Mouse (Mus musculus): Measurements from ENCODE around the gene Sptbn1.

Sptbn1 gene

DNA sequence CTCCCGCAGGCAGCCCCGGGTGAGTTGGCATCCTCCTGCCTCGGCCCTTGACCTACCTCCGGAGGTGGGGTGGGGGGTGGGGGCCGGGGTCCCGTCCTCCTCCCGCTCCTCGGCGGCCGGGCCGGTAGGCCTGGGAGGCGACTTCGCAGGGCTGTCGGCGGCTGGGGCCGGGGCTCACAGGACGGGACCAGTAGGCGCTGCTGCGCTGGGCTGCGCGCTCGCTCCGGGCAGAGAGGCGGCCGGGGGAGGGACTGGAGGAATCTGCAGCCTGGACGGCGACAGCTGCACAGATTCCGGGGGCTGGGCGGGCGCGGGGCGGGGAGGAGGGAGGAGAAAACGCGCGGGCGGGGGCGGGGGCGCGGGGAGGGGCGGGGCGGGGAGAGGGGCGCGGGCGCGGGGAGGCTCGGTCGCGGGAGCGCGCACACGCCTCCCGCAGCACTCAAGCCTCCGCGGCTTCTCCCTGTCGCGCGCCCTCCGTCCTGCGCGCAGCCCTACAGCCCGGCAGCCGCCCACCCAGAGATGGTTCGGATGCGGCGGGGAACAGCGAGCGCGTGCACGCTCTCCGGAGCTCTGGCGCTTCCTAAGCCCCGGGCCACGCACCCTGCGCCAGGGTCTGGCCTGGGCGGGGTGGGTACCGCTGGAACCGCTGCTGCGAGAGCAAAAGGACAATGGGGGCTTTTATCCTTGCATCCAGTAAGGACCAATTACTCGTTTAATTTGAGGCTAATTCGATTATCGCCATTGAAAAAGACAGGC lies at the start of gene Sptbn1:
Sptbn1 (minus strand) TSS at position 284 of the 756 bp plus-strand sequence.
- peak; percentile 89 to 95 for DNase-seq

GRCm38 (mm10) chr11:30294279-30294678 lies 26.3 kb upstream of the Sptbn1 start:
- DNase-seq: no peak

DNA sequence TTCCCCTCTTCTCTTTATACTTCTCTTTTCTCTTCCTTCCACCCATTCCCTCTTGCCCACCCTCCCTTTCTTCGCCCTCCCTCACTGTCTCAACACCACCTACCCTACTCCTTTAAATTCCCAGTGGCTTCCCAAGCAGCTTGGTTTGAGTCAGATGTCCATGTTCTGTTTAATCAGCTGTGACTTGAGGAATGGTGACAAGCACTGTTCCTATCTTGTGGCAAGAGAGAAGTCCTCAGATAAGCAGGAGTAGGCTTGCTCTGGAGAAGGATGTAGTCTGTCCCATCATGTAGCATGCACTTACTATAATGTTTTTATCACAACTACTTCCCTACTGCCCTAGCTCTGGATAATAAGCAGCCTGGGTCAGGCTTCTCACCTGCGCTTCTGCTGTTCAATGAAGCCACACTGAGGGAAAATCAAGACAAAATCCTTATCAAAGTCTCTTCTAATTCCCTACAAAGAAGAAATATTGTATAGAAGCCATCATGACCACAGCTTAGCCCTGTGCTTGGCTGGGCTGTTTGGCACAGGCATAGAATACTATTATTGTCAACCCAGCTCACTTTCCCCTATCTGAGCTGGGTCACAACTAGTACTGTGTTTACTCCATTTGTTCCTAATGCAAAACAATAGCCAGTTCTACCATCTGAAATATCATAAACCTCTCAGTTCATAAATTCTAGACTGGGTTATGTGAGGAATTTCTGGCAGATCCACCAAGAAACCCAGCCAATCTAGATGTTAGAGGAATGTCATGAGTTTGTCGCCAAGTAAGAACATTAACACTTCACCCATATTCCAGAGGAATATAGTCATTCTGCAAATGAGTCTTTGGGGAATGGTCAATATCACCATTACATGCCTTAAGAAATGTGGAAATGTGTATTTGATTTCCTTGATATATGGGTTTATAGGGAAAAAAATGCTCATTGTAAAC lies 24.5 kb upstream of the Sptbn1 start:
- no peak for DNase-seq

- peak; percentile 65 to 87 for DNase-seq
These were observed 23.2 kb upstream of the Sptbn1 start for GRCm38 (mm10) chr11:30291155-30291554.

GRCm38 (mm10) chr11:30289470-30290431 lies 21.8 kb upstream of the Sptbn1 start:
- DNase-seq: peak in 1 of 2 experiments; percentile 8

DNA sequence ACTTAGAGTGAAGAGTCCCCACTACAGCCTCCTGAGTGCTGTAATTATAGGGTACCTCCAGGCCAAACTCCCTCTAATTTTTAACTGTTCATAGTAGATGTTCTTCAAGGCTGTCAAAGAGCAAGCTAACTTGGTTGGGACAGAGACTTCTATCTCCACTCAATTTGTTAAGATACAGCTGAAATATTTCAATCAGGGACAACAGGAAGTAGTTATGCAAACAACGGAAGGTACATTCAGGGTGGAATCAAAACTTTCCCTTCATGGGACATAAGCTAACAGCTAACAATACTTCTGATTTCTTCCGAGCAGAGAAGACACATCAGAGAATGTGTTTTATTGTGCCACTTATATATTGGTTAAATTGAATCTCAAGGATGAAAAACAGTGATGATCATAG lies 20.1 kb upstream of the Sptbn1 start:
- DNase-seq: no peak

- peak; percentile 36 to 79 for DNase-seq
These were observed 15.7 kb upstream of the Sptbn1 start for GRCm38 (mm10) chr11:30283710-30284109.

GRCm38 (mm10) chr11:30281096-30281495 lies 13.1 kb upstream of the Sptbn1 start:
- DNase-seq: peak in 1 of 2 experiments; percentile 43

DNA sequence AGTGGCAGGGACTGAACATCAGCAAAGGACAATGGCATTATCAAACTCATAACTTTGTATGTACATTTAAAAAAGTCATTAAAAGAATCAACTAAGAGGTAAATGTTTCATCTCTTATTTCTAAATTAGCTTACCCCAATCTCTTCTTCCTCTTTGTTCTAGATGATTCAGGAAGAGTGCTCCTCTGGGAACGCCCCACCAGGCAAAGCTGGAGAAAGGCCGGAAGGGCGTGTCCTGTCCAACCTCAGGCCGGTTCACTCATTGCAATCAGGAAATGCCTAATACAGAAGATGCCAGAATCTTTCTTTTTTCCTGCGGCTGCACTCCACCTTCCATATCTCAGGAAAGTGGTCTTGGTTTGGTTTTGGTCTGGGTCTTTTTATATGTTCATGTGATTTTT lies 11.3 kb upstream of the Sptbn1 start:
- peak; percentile 69 to 84 for DNase-seq

DNA sequence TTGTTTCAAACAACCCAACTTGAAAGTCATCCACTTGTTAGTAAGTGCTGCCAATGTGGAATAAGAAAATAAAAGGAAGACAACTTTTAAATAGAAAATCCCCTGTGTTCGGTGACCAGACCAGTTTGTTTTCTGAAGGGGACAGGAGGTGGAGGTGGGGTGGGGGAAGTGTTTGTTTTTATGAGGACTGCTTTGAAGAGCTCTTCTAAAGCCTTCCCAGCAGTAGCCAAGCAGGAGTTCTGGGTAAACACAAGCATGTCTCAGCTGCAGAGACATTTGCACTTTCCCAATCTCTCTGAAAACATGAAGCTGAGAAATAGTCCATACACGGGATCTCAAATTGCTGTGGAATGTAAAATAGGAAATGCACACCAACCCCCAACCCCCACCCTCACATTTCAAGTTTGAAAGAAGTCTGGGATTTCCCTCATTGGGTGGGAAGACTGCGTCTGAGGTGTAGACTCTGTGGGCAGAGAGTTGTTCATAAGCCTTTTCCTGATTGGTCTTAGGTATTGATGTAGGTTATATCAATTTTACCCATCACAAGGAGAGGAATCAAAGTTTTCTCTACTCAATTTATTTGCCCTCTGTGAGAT lies 7.6 kb upstream of the Sptbn1 start:
- DNase-seq: no peak

- no peak for DNase-seq
These were observed 1.5 kb upstream of the Sptbn1 start for GRCm38 (mm10) chr11:30269524-30269923.

- peak; percentile 32 to 53 for DNase-seq
These were observed 837 bp upstream of the Sptbn1 start for GRCm38 (mm10) chr11:30268648-30269375.

DNA sequence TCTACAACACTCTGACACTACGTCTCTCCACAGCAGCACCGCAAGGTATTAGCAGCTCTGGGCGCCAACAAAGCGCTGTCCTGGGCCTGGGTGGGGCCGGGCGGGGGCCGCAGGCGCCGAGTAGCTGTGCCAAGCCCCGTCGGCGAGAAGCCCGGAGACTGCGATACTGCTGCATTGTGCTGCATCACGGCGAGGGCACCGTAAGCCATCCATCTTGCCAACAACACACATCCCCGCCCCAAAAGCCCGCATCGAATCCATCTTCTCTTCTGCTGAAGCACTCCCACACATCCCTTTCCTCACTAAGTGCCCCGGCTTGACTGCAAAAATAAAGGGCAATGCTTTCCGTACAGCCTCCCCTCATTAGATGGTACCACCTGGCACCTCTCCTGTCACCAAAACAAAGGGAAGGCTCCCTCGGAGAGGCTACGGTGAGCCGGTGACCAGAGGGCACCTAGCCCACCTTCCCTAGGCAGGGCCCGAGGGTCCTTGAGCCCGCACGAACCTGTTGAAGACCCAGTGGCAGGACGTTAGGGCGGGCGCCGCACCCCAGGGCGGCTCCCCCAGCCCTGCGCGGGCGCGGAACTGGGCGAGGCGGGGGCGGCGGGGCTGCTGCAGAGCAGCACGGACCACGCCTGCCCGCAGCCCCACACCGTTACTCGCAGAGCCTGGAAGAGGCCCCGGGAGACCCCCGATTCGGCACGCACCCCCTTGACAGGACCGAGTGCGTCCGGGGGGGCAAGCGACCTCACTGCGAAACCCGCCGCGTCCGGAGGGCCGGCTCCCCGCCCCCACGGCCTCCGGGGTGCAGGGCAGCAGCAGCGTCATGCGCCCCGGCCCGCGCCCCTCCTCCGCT lies 711 bp downstream of the Sptbn1 start:
- DNase-seq: peak; percentile 61 to 78

DNA sequence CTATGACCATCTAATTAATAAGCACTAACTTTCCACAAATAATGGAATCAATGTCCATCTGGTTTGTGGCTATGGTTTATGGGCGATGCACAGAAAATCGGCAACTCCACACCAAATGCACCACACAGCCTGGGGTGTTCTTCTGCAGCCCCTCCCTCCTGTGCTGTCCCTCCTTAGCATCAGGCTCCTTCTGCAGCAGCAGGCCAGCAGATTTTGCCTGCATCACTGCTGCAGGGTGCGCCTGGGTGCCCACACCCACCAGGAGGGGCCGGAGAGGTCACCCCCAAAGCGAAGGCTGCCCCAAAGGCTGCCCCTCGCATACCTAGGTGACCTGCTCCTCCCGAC lies 1.3 kb downstream of the Sptbn1 start:
- no peak for DNase-seq

GRCm38 (mm10) chr11:30265666-30266065 lies 2.3 kb downstream of the Sptbn1 start:
- no peak for DNase-seq

DNA sequence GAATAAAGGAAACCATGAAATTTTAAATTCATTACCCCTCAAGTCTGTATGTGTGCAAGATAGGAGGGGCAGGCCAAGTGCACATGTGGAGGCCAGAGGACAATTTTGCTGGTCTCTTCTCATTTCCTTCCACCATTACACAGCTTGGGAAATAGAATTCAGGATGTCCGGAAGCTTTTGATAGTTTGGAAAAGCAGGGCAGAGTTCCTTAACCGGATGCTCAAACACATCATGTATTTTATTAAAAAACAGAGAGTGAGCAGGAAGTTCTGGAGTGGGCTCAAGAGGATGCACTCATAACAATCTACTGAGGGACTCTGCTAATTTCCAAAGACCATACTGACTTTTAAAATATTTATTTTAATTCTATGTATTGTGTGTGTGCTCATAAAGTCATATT lies 4.3 kb downstream of the Sptbn1 start:
- no peak for DNase-seq

DNA sequence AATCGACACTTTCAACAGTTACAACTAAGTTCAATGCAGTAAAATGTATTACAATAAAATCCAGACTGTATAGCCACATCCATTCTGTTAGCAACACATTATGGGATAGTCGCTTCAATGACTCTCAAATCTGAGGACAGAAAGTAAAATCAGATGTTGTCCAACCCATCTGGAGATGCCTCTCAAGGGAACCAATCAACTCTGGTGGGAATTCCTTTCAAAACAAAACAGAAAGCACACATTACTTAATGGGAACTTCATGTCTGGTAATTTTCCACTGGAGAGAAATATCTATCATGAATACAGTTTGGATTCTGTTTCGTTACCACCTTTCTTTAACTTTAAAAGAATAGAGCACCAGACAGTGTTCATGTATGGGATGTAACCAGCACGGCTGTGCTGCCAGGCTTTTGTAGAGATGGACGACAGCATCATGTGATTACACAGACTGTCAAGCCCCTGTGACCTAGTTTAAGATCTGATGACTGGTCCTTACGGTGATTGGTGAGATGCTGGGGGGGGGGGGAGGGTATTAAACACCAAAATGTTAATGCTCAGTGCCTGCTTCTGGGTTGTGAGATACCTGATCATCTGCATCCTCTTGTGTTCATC lies 9.1 kb downstream of the Sptbn1 start:
- no peak for DNase-seq

GRCm38 (mm10) chr11:30257812-30258211 lies 10.2 kb downstream of the Sptbn1 start:
- peak; percentile 48 to 65 for DNase-seq

DNA sequence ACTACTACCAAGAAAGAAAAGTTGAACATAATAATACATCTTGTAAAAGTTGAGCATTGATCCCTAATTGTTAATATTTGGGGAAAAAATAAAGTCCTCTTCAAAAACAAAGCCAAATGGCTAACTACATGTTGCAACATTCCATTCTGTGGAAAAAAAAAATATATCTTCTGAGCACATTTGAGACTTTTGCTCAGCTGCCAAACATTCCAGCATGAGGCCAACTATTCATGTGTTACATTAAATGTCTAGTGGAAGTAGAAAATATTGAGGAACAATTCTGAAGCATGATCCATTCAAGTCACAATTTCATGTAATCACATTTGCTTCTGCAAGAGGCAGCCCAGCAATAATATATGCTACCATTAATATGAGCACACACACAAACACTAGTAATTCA lies 10.9 kb downstream of the Sptbn1 start:
- DNase-seq: no peak

GRCm38 (mm10) chr11:30256491-30256890 lies 11.5 kb downstream of the Sptbn1 start:
- DNase-seq: no peak
